ENCODE assay signal across 8 mouse cellular contexts in the genomic region with DNA sequence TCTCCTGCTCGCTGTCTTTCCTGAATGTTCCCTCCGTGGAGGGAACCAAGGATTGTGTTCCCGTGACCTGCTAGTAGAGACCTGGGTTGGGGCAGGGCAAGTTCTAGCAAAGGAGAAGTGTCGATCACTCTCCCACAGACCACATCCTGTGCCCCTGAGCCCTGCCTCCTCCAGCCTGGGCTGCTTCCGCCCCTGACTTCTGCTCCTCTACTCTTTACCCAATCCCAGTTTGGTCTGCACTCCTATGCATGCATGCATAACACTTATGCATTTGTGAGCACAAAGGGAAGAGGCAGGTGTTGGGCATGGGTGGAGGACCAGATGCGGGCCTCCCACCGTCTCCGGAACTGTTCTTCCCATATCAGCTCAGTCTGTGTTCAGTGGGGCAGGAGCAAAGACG. TPM values are rescaled to one million over a fixed set of nuclear protein-coding genes. Genes with fewer than 3 reads are reported as not detected.
DNase-seq lines count a peak whose midpoint lies in the region; ATAC-seq and TF ChIP-seq lines count a peak whose summit lies in the region.

No protein-coding gene starts in this region.

- TF ChIP-seq EP300 in heart, postnatal 0 days (IDR thresholded peaks at IDR 0.05; ENCODE audit: low read depth), result no peak

- no peak for TF ChIP-seq CTCF in bone marrow, adult 2 months (IDR thresholded peaks at IDR 0.05; ENCODE audit: control insufficient read depth, insufficient read depth, low read length)
- TF ChIP-seq CTCF in heart, postnatal 0 days (IDR thresholded peaks at IDR 0.05; ENCODE audit: low read depth), result no peak

- no peak for ATAC-seq in heart, postnatal 0 days (ENCODE audit: insufficient read depth, low read depth)
- no peak for ATAC-seq in limb, embryonic 11.5 days (ENCODE audit: insufficient number of reproducible peaks, low FRiP score, low TSS enrichment, low read depth)
- no peak for ATAC-seq in midbrain, embryonic 11.5 days (ENCODE audit: low FRiP score)

- H3K9me3 ChIP-seq in heart, postnatal 0 days (replicated peaks; ENCODE audit: control insufficient read depth, low read length), result no peaks in the 10 kb centered on the region
- no peaks in the 10 kb centered on the region for H3K9me3 ChIP-seq in limb, embryonic 11.5 days (ENCODE audit: control insufficient read depth, low read length)
- H3K9me3 ChIP-seq in midbrain, embryonic 11.5 days (ENCODE audit: control insufficient read depth, low read length), result no peaks in the 10 kb centered on the region

- no peaks in the 10 kb centered on the region for H3K27me3 ChIP-seq in heart, postnatal 0 days (ENCODE audit: control insufficient read depth, insufficient read depth, low read length)
- no peaks in the 10 kb centered on the region for H3K27me3 ChIP-seq in limb, embryonic 11.5 days (ENCODE audit: control insufficient read depth, insufficient read depth, low read length)
- no peaks in the 10 kb centered on the region for H3K27me3 ChIP-seq in midbrain, embryonic 11.5 days (ENCODE audit: control insufficient read depth, insufficient read depth, low read length)

- 0 out of 2 replicates have a peak, but pooled peaks have one; percentile 44 for TF ChIP-seq POLR2A in bone marrow, adult 2 months (IDR thresholded peaks at IDR 0.05; ENCODE audit: borderline replicate concordance, control insufficient read depth, low read depth, low read length)

- peak overlapping the region; percentile 74 for H3K4me3 ChIP-seq in bone marrow, adult 2 months (replicated peaks; ENCODE audit: control insufficient read depth, low read depth, low read length)
- H3K4me3 ChIP-seq in heart, postnatal 0 days (ENCODE audit: low read depth, low read length), result peak overlapping the region; percentile 79
- peak overlapping the region; percentile 91; the same call in 1 of the 2 replicates for H3K4me3 ChIP-seq in limb, embryonic 11.5 days (ENCODE audit: low read depth, low read length)
- no peak overlapping the region for H3K4me3 ChIP-seq in midbrain, embryonic 11.5 days (ENCODE audit: low read depth, low read length)

- H3K27ac ChIP-seq in bone marrow, adult 2 months (ENCODE audit: control insufficient read depth, insufficient read depth, low read depth, low read length, poor library complexity), result peak overlapping the region; percentile 98
- H3K27ac ChIP-seq in heart, postnatal 0 days (ENCODE audit: low read depth), result peak overlapping the region; percentile 88
- peak overlapping the region; percentile 58; the same call in 1 of the 2 replicates for H3K27ac ChIP-seq in limb, embryonic 11.5 days (replicated peaks; ENCODE audit: low read depth, low read length)
- H3K27ac ChIP-seq in midbrain, embryonic 11.5 days (ENCODE audit: low read depth, low read length), result no peak overlapping the region

- H3K4me2 ChIP-seq in heart, postnatal 0 days (ENCODE audit: low read depth, low read length), result peak overlapping the region; percentile 92
- peak overlapping the region; percentile 76; the same call in 1 of the 2 replicates for H3K4me2 ChIP-seq in limb, embryonic 11.5 days (ENCODE audit: low read depth, severe bottlenecking)
- H3K4me2 ChIP-seq in midbrain, embryonic 11.5 days, result no peak overlapping the region

- under 1% methylated on average over 9 of the region's 9 CpGs for WGBS in bone marrow, adult 2 months
- WGBS in heart, postnatal 0 days, result 47% methylated on average over 9 of the region's 9 CpGs
- 70% methylated on average over 9 of the region's 9 CpGs for WGBS in limb, embryonic 11.5 days
- 69% methylated on average over 9 of the region's 9 CpGs for WGBS in midbrain, embryonic 11.5 days

- H3K36me3 ChIP-seq in heart, postnatal 0 days (replicated peaks; ENCODE audit: control insufficient read depth, insufficient read depth, low read length), result peaks cover 34% of the 10 kb centered on the region
- H3K36me3 ChIP-seq in limb, embryonic 11.5 days (ENCODE audit: control insufficient read depth, insufficient read depth, low read length), result peaks cover 7% of the 10 kb centered on the region
- no peaks in the 10 kb centered on the region; the same call in 1 of the 2 replicates for H3K36me3 ChIP-seq in midbrain, embryonic 11.5 days (ENCODE audit: control insufficient read depth, insufficient read depth, low read length)

- peak overlapping the region; percentile 70; the same call in 1 of the 2 replicates for H3K9ac ChIP-seq in heart, postnatal 0 days (replicated peaks; ENCODE audit: low read depth, low read length)
- peak overlapping the region; percentile 23 for H3K9ac ChIP-seq in limb, embryonic 11.5 days (ENCODE audit: low read length)
- no peak overlapping the region for H3K9ac ChIP-seq in midbrain, embryonic 11.5 days (ENCODE audit: low read length)

- peak; percentile 71 to 80 for DNase-seq in CD8-positive naive resting alpha-beta T cell, adult 2 months (ENCODE audit: low read depth in 2 of 2, low spot score in 2 of 2)
- no peak for DNase-seq in heart, postnatal 0 days (ENCODE audit: low spot score)
- DNase-seq in limb, embryonic 11.5 days (ENCODE audit: low spot score), result no peak
- peak; percentile 75 for DNase-seq in midbrain, embryonic 11.5 days (ENCODE audit: low spot score, missing footprints)
- peak; percentile 43 for DNase-seq in telencephalon, adult 2 months (ENCODE audit: low read depth, low spot score)
- no peak for DNase-seq in cerebellum, adult 11-12 months
- DNase-seq in urinary bladder, postnatal 4 days (ENCODE audit: low spot score in 2 of 2), result no peak

- H3K4me1 ChIP-seq in bone marrow, adult 2 months (ENCODE audit: control insufficient read depth, insufficient read depth, low read length), result peaks cover 3% of the 10 kb centered on the region; the same call in 1 of the 2 replicates
- H3K4me1 ChIP-seq in heart, postnatal 0 days (ENCODE audit: control insufficient read depth, insufficient read depth), result peaks cover 23% of the 10 kb centered on the region
- peaks cover 18% of the 10 kb centered on the region for H3K4me1 ChIP-seq in limb, embryonic 11.5 days (ENCODE audit: control insufficient read depth, insufficient read depth, low read length)
- peaks cover 20% of the 10 kb centered on the region for H3K4me1 ChIP-seq in midbrain, embryonic 11.5 days (ENCODE audit: control insufficient read depth, insufficient read depth, low read length)

RNA-seq across cellular contexts. Expression of a gene that starts 2.2 kb away (rescaled TPM):
- 24.9 and 41.6 TPM in 2 replicates for polyA plus RNA-seq in bone marrow, adult 2 months (2011; ENCODE audit: insufficient read depth, insufficient read length, low replicate concordance, missing spikeins)
- total RNA-seq in heart, postnatal 0 days (2014; rRNA removed; ENCODE audit: low replicate concordance), result 1.6 and 5.3 TPM in 2 replicates
- polyA plus RNA-seq in heart, postnatal 0 days (2015; fragmentation: Nextera tagmentation; extraction: Ambion mirVana), result 1.8 and 2.5 TPM in 2 replicates
- 6.5 and 11.5 TPM in 2 replicates for polyA plus RNA-seq in limb, embryonic 11.5 days (2014; fragmentation: Nextera tagmentation; extraction: Ambion mirVana)
- 4.5 and 5.8 TPM in 2 replicates for polyA plus RNA-seq in midbrain, embryonic 11.5 days (2014; fragmentation: Nextera tagmentation; extraction: Ambion mirVana)

RNA-seq across cellular contexts. Expression of a gene that starts 2.2 kb away (rescaled TPM):
- 36.1 and 108 TPM in 2 replicates for polyA plus RNA-seq in bone marrow, adult 2 months (2011; ENCODE audit: insufficient read depth, insufficient read length, low replicate concordance, missing spikeins)
- 12.7 and 19.7 TPM in 2 replicates for total RNA-seq in heart, postnatal 0 days (2014; rRNA removed; ENCODE audit: low replicate concordance)
- polyA plus RNA-seq in heart, postnatal 0 days (2015; fragmentation: Nextera tagmentation; extraction: Ambion mirVana), result 15.9 and 17.8 TPM in 2 replicates
- 31.1 and 35.3 TPM in 2 replicates for polyA plus RNA-seq in limb, embryonic 11.5 days (2014; fragmentation: Nextera tagmentation; extraction: Ambion mirVana)
- polyA plus RNA-seq in midbrain, embryonic 11.5 days (2014; fragmentation: Nextera tagmentation; extraction: Ambion mirVana), result 27.3 and 28.3 TPM in 2 replicates

RNA-seq across cellular contexts. Expression of a gene that starts 2.4 kb away (rescaled TPM):
- 0.41 TPM in 1 of 2 replicates, not detected in the other for polyA plus RNA-seq in bone marrow, adult 2 months (2011; ENCODE audit: insufficient read depth, insufficient read length, low replicate concordance, missing spikeins)
- 0.65 TPM in 1 of 2 replicates, not detected in the other for total RNA-seq in heart, postnatal 0 days (2014; rRNA removed; ENCODE audit: low replicate concordance)
- 0.11 and 0.16 TPM in 2 replicates for polyA plus RNA-seq in heart, postnatal 0 days (2015; fragmentation: Nextera tagmentation; extraction: Ambion mirVana)
- 0.11 and 0.24 TPM in 2 replicates for polyA plus RNA-seq in limb, embryonic 11.5 days (2014; fragmentation: Nextera tagmentation; extraction: Ambion mirVana)
- polyA plus RNA-seq in midbrain, embryonic 11.5 days (2014; fragmentation: Nextera tagmentation; extraction: Ambion mirVana), result 0.10 and 0.16 TPM in 2 replicates

RNA-seq across cellular contexts. Expression of a gene that starts 10.0 kb away (rescaled TPM):
- polyA plus RNA-seq in bone marrow, adult 2 months (2011; ENCODE audit: insufficient read depth, insufficient read length, low replicate concordance, missing spikeins), result 65.6 and 161 TPM in 2 replicates
- total RNA-seq in heart, postnatal 0 days (2014; rRNA removed; ENCODE audit: low replicate concordance), result 10.4 TPM in 1 of 2 replicates, not detected in the other
- polyA plus RNA-seq in heart, postnatal 0 days (2015; fragmentation: Nextera tagmentation; extraction: Ambion mirVana), result 1.5 and 2.8 TPM in 2 replicates
- 8.2 and 9.2 TPM in 2 replicates for polyA plus RNA-seq in limb, embryonic 11.5 days (2014; fragmentation: Nextera tagmentation; extraction: Ambion mirVana)
- 4.5 and 6.8 TPM in 2 replicates for polyA plus RNA-seq in midbrain, embryonic 11.5 days (2014; fragmentation: Nextera tagmentation; extraction: Ambion mirVana)

RNA-seq across cellular contexts. Expression of a gene that starts 14.3 kb away (rescaled TPM):
- polyA plus RNA-seq in bone marrow, adult 2 months (2011; ENCODE audit: insufficient read depth, insufficient read length, low replicate concordance, missing spikeins), result 0.77 TPM in 1 of 2 replicates, not detected in the other
- 7.6 TPM in 1 of 2 replicates, not detected in the other for total RNA-seq in heart, postnatal 0 days (2014; rRNA removed; ENCODE audit: low replicate concordance)
- 0.08 and 0.23 TPM in 2 replicates for polyA plus RNA-seq in heart, postnatal 0 days (2015; fragmentation: Nextera tagmentation; extraction: Ambion mirVana)
- 0.31 and 0.47 TPM in 2 replicates for polyA plus RNA-seq in limb, embryonic 11.5 days (2014; fragmentation: Nextera tagmentation; extraction: Ambion mirVana)
- polyA plus RNA-seq in midbrain, embryonic 11.5 days (2014; fragmentation: Nextera tagmentation; extraction: Ambion mirVana), result 0.19 and 0.34 TPM in 2 replicates

Comparison
In these comparisons a context has a peak if more than half of its experiments do, and no peak if none do; other contexts are left out.
1. DNase-seq: peak in CD8-positive naive resting alpha-beta T cell, adult 2 months (2 of 2), midbrain, embryonic 11.5 days (single experiment) and telencephalon, adult 2 months (single experiment); none in heart, postnatal 0 days (single experiment), limb, embryonic 11.5 days (single experiment), cerebellum, adult 11-12 months (single experiment) and urinary bladder, postnatal 4 days (0 of 2).